Mouse (Mus musculus) olfactory bulb, adult 2 months (tissue): ENCODE results near the gene Gm4141. TPM values are rescaled to one million over a fixed set of nuclear protein-coding genes. Genes with fewer than 3 reads are reported as not detected.
"Not testable (repeated sequence)": the region's sequence is repeated elsewhere in the genome, so short reads cannot be mapped to it uniquely, and the experiment has no call there.

ENCODE experiments used
- H3K27ac ChIP-seq: fragments of 200-500 bp; 2 replicates; pipeline ENCODE4 v1.5.1; 2012; ENCODE audit warnings: low read depth, low read length; ENCODE audit not compliant: insufficient read depth
- H3K4me1 ChIP-seq: fragments of 200-500 bp; 2 replicates; pipeline ENCODE4 v1.6.1; 2012; ENCODE audit warnings: low read length; ENCODE audit not compliant: control insufficient read depth, insufficient read depth
- H3K4me3 ChIP-seq: fragments of 200-500 bp; 2 replicates; pipeline ENCODE4 v1.5.1; 2012; ENCODE audit warnings: mild to moderate bottlenecking, low read depth, low read length, moderate library complexity; ENCODE audit not compliant: insufficient read depth
- WGBS: fragments of 180-500 bp; shearing (Covaris S2); methylation state at CpG from one replicate; pipeline ENCODE4 v1.1.7; 2018; 5-methylcytosine and 5-hydroxymethylcytosine counted together
- polyA plus RNA-seq: library from polyadenylated mRNA; stranded (reverse); fragments of >200 nt; gene quantifications from 2 replicates; pipeline ENCODE4 v1.2.4, GENCODE M21; 2012; ENCODE audit warnings: low replicate concordance; ENCODE audit not compliant: missing spikeins, insufficient read depth, insufficient read length

The Gm4141 gene
- not detected in 2 replicates for polyA plus RNA-seq

- not testable (repeated sequence) for H3K27ac ChIP-seq, H3K4me3 ChIP-seq, H3K4me1 ChIP-seq
- no CpG with 5 or more reads among the region's 3 CpGs for WGBS
Measured at GRCm38 (mm10) chr7:20576141-20576540, at the start of gene Gm4141. Gm4141 (minus strand) TSS chr7:20576241.

- H3K27ac ChIP-seq, H3K4me1 ChIP-seq, H3K4me3 ChIP-seq: not testable (repeated sequence)
- 82% methylated on average over 3 of the region's 5 CpGs for WGBS
Measured at GRCm38 (mm10) chr7:20598921-20599320, 22.9 kb upstream of the Gm4141 start, which contains the start of gene Gm4513. Gm4513 (minus strand) TSS chr7:20599021.

DNA sequence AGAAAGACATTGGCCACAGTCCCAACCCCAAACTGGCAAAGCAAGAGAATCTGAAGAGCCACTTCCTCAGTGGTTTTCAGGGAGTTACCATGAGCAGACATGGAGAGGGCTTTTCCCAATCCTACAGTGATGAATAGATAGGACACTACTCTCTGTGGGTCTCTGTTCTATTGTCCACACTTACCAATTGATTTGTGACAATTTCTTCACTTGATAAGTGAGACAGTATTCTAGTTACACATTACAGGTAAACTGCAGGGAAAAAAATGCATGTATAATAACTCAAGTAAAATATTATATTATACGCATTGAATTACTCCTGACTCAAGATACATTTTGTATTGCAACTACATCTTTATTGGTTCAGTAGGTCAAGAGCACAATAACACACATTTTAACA, 30.4 kb downstream of the Gm4141 start, which contains the start of gene Gm5726:
Gene Gm5726, minus strand, starts transcription at position 101 of the 400 bp plus-strand sequence.
- not testable (repeated sequence) for H3K4me3 ChIP-seq, H3K27ac ChIP-seq, H3K4me1 ChIP-seq
- no CpG with 5 or more reads among the region's 1 CpGs for WGBS

GRCm38 (mm10) chr7:20533537-20533936, 42.5 kb downstream of the Gm4141 start, which contains the start of gene Vmn1r104:
Vmn1r104 (plus strand) TSS chr7:20533837.
- not testable (repeated sequence) for H3K27ac ChIP-seq, H3K4me1 ChIP-seq, H3K4me3 ChIP-seq
- WGBS, result no CpG with 5 or more reads among the region's 3 CpGs

Other genes with a start within 250 kb of the Gm4141 start
- gene Gm4133, start 242.2 kb downstream of the Gm4141 start, polyA plus RNA-seq, result not detected in 2 replicates
- gene Gm5728, start 200.8 kb downstream of the Gm4141 start, polyA plus RNA-seq, result not detected in 2 replicates
- not detected in 2 replicates for gene Vmn1r100, start 158.3 kb downstream of the Gm4141 start, polyA plus RNA-seq
- gene Vmn1r101, start 133.6 kb downstream of the Gm4141 start, polyA plus RNA-seq, result not detected in 2 replicates
- gene Gm10670, start 101.3 kb downstream of the Gm4141 start, polyA plus RNA-seq, result not detected in 2 replicates
- gene Vmn1r103, start 65.7 kb downstream of the Gm4141 start, polyA plus RNA-seq, result not detected in 2 replicates
- not detected in 2 replicates for gene Vmn1r104, start 42.4 kb downstream of the Gm4141 start, polyA plus RNA-seq
- gene Gm5726, start 30.5 kb downstream of the Gm4141 start, polyA plus RNA-seq, result not detected in 2 replicates
- gene Gm4513, start 22.8 kb upstream of the Gm4141 start, polyA plus RNA-seq, result not detected in 2 replicates
- not detected in 2 replicates for gene Vmn1r107, start 92.7 kb upstream of the Gm4141 start, polyA plus RNA-seq
- not detected in 2 replicates for gene Vmn1r111, start 127.0 kb upstream of the Gm4141 start, polyA plus RNA-seq
- not detected in 2 replicates for gene Gm10668, start 154.4 kb upstream of the Gm4141 start, polyA plus RNA-seq
- not detected in 2 replicates for gene Vmn1r112, start 194.9 kb upstream of the Gm4141 start, polyA plus RNA-seq
- gene Vmn1r113, start 211.0 kb upstream of the Gm4141 start, polyA plus RNA-seq, result not detected in 2 replicates
- not detected in 2 replicates for gene Vmn1r114, start 235.9 kb upstream of the Gm4141 start, polyA plus RNA-seq